Mouse (Mus musculus): ENCODE measurements at regions not wholly inside any gene's neighbourhood (a gene's known extent, or its start where the extent isn't known, plus 50 kb on each side); places are given as distances from the start of the nearest gene placed in this dataset.

DNA sequence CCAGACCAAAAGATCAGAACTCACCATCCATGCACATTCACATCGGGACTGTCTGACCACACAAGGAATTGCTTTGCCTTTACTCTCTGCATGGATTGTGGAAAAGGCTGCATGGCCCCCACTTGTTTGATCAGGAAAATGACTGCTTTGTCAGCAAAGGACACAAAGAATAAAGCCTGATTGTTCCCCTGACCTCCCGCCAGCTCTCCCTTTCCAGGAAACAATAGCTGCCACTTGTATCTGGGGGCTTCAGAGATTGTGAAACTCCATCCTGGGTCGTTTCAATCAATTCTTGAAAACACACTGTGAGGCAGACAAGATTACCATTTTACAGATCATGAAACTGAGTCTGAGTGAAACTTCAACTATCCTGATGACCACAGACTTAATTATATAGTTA is 70.7 kb downstream of the Zic3 start:
- no peak for DNase-seq

DNA sequence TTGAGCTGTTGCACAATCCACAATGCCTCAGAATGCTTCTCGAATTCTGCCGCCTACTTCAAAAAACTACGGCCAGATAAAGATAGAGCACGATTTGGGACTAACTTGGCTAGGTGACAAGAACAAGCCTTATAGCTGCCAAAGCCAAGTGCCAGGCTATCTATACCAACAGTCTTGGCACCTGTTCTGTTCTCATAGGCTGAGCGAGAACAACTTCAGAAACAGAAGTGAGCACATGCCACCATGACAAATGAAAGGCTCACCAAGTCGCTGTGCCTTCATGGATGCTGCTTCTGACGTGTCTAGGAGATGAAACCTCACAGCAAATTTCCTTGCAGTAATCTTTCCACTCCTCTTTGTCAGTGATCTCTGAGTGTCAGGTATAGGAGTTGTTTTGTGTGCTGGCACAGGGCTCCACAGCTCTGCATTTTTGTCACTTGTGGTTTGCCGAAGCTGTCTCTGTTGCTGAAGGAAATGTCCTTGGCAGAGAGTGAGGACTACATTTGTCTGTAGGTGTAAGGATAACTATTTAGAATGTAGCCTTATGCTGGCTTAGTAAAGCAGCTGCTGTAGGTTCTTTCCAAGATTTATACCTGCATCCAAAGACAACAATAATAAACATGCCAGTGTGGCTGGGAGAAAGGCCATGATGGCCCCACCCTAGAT is 95.4 kb downstream of the Zic3 start:
- DNase-seq = no peak

DNA sequence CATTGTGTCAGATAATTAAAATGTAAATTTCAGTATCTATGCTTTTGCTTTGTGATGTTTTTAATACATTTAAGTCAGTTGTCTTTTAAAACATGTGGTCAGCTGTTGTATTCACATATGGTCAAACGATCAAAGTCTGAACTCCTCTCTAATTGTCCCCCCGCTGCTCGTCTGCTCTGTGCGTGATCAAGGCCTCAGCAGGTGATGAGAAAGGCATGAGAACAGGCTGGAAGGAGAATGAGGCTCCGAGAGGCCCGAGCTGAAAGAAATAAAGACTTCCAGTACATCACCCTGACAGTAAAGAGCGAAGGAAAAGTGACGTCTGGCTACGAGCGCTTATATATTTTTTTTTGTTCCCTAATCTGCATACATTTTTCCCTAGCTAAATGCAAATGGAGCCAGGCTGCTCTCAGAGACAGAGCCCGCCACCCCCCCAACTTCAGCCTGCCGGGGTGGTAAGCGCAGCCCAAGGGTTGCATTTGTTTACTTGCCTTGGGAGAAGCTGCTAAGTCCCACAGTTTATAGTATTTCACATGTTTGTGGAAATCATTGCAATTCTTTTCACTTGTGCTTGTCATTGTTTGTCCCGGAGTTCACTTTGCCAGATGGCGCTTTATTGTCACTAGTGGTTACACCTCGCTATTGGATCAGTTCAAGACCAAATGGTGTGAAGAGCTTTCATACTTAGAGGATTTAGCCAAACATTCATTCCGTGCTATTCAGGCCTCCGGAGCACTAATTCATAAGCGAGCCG is 133.0 kb downstream of the Zic3 start:
- DNase-seq = no peak

DNA sequence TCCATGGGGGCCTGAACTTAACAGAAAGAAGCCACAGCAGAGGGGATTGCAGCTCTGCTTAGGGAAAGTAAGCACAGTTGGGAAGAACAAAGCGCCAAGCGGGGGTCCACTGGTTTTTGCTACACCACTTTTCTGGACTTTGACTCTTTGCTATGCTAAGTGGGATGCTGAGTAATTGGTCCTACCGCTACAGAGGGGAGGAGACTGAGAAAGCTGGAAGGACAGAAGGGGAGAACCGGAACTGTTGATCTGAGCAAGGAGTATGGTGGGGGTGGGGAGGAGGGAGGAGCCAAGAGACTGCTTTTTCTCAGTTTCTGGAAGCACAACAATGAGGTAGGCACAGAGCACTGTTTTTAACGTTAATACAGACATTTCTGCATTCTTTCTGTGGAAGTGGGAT is 134.9 kb downstream of the Zic3 start:
- no peak for DNase-seq

DNA sequence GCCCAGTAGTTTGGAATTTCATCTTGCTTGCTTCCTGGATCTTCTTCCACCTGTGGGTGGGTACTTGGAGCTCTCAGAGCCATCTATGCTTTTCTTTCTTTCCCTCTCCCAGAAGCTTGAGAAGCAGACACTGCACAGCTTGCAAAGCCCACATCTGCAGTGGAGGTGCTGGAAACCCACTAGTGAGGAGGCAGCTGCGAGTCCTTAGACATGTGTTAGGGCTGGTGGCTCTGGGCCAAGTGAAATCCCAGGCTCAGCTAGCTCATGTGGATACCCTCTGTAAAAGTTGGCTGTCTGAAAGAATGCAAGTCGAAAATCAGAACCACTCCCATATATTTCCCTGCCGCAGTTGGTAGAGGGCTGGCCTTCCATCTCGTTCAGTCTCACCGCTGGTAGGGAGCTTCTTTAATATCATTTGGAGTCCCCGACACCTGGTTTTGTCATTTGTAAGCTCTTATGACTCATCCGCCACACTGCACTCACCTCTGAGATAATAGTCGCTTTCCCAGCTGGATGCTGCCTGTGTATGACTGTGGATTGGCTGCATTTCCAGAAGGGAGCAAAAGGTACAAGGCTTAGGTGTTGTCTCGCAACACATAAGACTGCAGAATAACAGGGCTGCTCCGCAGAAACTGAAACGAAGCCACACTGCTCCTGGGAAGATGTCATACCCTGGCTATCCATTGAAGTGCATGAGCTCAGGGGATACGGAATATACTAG is 143.8 kb downstream of the Zic3 start:
- DNase-seq = peak; percentile 12

DNA sequence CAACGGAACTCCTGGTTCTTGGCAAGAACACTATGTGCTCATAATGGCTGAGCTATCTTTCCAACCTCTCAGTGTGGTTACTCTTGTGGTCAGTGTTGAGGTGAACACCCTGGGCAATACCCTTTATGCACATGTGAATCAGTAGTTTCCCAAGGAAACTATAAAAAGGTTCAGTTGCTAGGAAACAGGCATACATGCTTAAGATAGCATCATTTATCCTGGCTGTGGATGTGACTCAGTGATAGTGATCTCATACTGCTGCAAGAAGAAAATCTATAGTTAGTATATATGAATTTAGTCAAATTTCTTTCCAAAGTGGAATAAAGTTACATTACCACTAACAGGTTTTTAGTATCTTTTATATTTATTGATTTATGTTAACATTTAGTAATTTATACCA is 151.8 kb downstream of the Zic3 start:
- no peak for DNase-seq
